Mouse (Mus musculus) forebrain, embryonic 16.5 days (tissue): Measurements from ENCODE around the gene Fbxl12. TPM values are rescaled to one million over a fixed set of nuclear protein-coding genes. Genes with fewer than 3 reads are reported as not detected.

ENCODE experiments used
- ATAC-seq: fragments of 200-750 bp; cut with Nextera tagmentation; 2 replicates; pipeline ENCODE4 v1.8.0; 2017; ENCODE audit warnings: mild to moderate bottlenecking, moderate library complexity
- H3K27ac ChIP-seq: fragments of 300-500 bp; sonication (generic); 2 replicates; pipeline ENCODE4 v1.5.1; 2014; ENCODE audit warnings: low read length, control low read depth
- H3K27me3 ChIP-seq: fragments of 300-500 bp; sonication (generic); replicated peaks from 2 replicates; pipeline ENCODE4 v1.6.1; 2014; ENCODE audit warnings: low read length; ENCODE audit not compliant: control insufficient read depth, insufficient read depth
- H3K36me3 ChIP-seq: fragments of 300-500 bp; sonication (generic); 2 replicates; pipeline ENCODE4 v1.6.1; 2014; ENCODE audit not compliant: control insufficient read depth, insufficient read depth
- H3K4me1 ChIP-seq: fragments of 300-500 bp; sonication (generic); replicated peaks from 2 replicates; pipeline ENCODE4 v1.6.1; 2014; ENCODE audit warnings: low read length; ENCODE audit not compliant: control insufficient read depth, insufficient read depth
- H3K4me2 ChIP-seq: fragments of 300-500 bp; sonication (generic); 2 replicates; pipeline ENCODE4 v1.6.1; 2014; ENCODE audit warnings: mild to moderate bottlenecking, low read length, control low read depth
- H3K4me3 ChIP-seq: fragments of 300-500 bp; sonication (generic); replicated peaks from 2 replicates; pipeline ENCODE4 v1.5.1; 2014; ENCODE audit warnings: mild to moderate bottlenecking, low read length, control low read depth
- H3K9ac ChIP-seq: fragments of 300-500 bp; sonication (generic); replicated peaks from 2 replicates; pipeline ENCODE4 v1.6.1; 2014; ENCODE audit warnings: low read depth, low read length, control low read depth
- H3K9me3 ChIP-seq: fragments of 300-500 bp; sonication (generic); 2 replicates; pipeline ENCODE4 v1.6.1; 2016; ENCODE audit warnings: low read length; ENCODE audit not compliant: control insufficient read depth
- WGBS: fragments of 180-500 bp; shearing (Covaris S2); extraction: QIAGEN DNeasy Blood & Tissue Kit; methylation state at CpG from one replicate; pipeline ENCODE4 v1.1.7; 2014; 5-methylcytosine and 5-hydroxymethylcytosine counted together
- polyA plus RNA-seq: library from polyadenylated mRNA; unstranded; fragments of >200 nt; fragmentation: Nextera tagmentation; extraction: Ambion mirVana; gene quantifications from 2 replicates; pipeline ENCODE4 v1.2.1, GENCODE M21; 2015

Fbxl12 gene
- polyA plus RNA-seq, 1 experiment from 2014 or later = 15.0 TPM

- Histone ChIP-seq H3K27me3 (no peaks in the 10 kb centered on the region), H3K27ac (no peak overlapping the region), H3K9ac (no peak overlapping the region), H3K36me3 (peaks cover 7% of the 10 kb centered on the region; the same call in 1 of the 2 replicates), H3K9me3 (no peaks in the 10 kb centered on the region), H3K4me3 (no peak overlapping the region), H3K4me2 (no peak overlapping the region), H3K4me1 (peaks cover 27% of the 10 kb centered on the region)
- WGBS = 91% methylated on average over 8 of the region's 8 CpGs
- no peak for ATAC-seq
Measured at GRCm38 (mm10) chr9:20662874-20663273, 18.3 kb upstream of the Fbxl12 start.

- Histone ChIP-seq H3K36me3 (peaks cover 7% of the 10 kb centered on the region; the same call in 1 of the 2 replicates), H3K27ac (no peak overlapping the region), H3K9me3 (no peaks in the 10 kb centered on the region), H3K4me1 (peaks cover 27% of the 10 kb centered on the region), H3K9ac (no peak overlapping the region), H3K27me3 (no peaks in the 10 kb centered on the region), H3K4me2 (no peak overlapping the region), H3K4me3 (no peak overlapping the region)
- ATAC-seq = peak; percentile 32; the same call in 1 of the 2 replicates
- WGBS = 62% methylated on average over 3 of the region's 3 CpGs
Measured at GRCm38 (mm10) chr9:20662325-20662724, 17.8 kb upstream of the Fbxl12 start.

- H3K27ac ChIP-seq = no peak overlapping the region
- H3K4me2 ChIP-seq = no peak overlapping the region
- no peak overlapping the region for H3K9ac ChIP-seq
- H3K9me3 ChIP-seq = no peaks in the 10 kb centered on the region
- peaks cover 24% of the 10 kb centered on the region for H3K4me1 ChIP-seq
- 81% methylated on average over 3 of the region's 3 CpGs for WGBS
- ATAC-seq = no peak
- no peaks in the 10 kb centered on the region for H3K27me3 ChIP-seq
- no peak overlapping the region for H3K4me3 ChIP-seq
- peaks cover 14% of the 10 kb centered on the region for H3K36me3 ChIP-seq
Measured at GRCm38 (mm10) chr9:20657546-20657945, 13.0 kb upstream of the Fbxl12 start.

DNA sequence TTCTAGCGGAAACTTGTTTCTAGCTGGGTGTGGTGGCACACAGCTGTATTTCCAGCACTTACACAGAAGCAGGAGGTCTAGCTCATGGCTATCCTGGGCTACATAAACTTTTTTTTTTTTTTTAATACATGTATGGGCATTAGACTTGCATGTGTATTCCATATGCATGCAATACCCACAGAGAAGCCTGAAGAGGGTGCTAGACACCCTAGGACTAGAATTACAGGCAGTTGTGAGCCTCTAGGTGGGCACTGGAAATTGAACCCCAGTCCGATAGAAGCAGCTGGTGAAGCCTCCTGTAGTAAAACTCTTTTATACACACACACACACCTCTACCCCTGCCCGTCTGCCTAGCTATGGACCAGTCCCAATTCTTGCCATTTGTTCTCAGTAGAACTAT is 9.3 kb upstream of the Fbxl12 start:
- Histone ChIP-seq H3K27ac (no peak overlapping the region), H3K9ac (no peak overlapping the region), H3K4me1 (peaks cover 31% of the 10 kb centered on the region), H3K36me3 (peaks cover 8% of the 10 kb centered on the region), H3K4me2 (no peak overlapping the region), H3K27me3 (no peaks in the 10 kb centered on the region), H3K4me3 (no peak overlapping the region), H3K9me3 (no peaks in the 10 kb centered on the region)
- ATAC-seq = no peak
- WGBS = 89% methylated on average over 3 of the region's 3 CpGs

DNA sequence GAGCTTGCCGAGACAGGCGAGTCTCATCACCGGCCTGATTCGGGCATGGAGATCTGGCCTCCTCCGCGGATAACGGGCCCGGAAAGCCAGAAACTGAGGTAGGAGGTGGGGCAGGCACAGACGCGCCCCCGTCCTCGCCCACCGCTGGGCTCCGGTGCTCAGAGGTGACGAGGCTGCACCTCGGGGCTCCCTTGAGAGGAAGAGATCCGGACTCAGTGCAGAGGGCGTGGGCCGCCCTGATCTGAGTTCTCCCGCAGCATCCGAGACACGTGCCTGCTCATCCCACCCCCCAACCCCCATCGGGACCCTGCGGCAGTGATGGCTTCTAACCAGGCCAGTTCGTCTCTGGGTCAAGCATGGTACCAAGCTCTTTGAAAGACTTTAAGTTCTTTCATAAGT is 7.7 kb upstream of the Fbxl12 start:
- Histone ChIP-seq H3K4me2 (peak overlapping the region; percentile 82), H3K36me3 (peaks cover 11% of the 10 kb centered on the region), H3K27ac (0 out of 2 replicates have a peak overlapping the region, but pooled peaks have one; percentile 11), H3K4me1 (peaks cover 31% of the 10 kb centered on the region), H3K27me3 (no peaks in the 10 kb centered on the region), H3K9ac (peak overlapping the region; percentile 68), H3K9me3 (no peaks in the 10 kb centered on the region), H3K4me3 (peak overlapping the region; percentile 92)
- ATAC-seq = no peak; the same call in 1 of the 2 replicates
- WGBS = under 1% methylated on average over 25 of the region's 25 CpGs

- no peaks in the 10 kb centered on the region for H3K9me3 ChIP-seq
- peak; percentile 99 for ATAC-seq
- under 1% methylated on average over 45 of the region's 45 CpGs for WGBS
- H3K9ac ChIP-seq = peak within 1 kb of the TSS; percentile 68
- peaks cover 11% of the 10 kb centered on the region; the same call in 1 of the 2 replicates for H3K36me3 ChIP-seq
- no peaks in the 10 kb centered on the region for H3K27me3 ChIP-seq
- peaks cover 31% of the 10 kb centered on the region for H3K4me1 ChIP-seq
- peak within 1 kb of the TSS; percentile 49 for H3K27ac ChIP-seq
- peak within 1 kb of the TSS; percentile 92 for H3K4me3 ChIP-seq
- peak within 1 kb of the TSS; percentile 82 for H3K4me2 ChIP-seq
Measured at GRCm38 (mm10) chr9:20651602-20652259, 7.2 kb upstream of the Fbxl12 start, which contains the start of gene Pin1. TSS of gene Pin1 (plus strand) at chr9:20652095.

DNA sequence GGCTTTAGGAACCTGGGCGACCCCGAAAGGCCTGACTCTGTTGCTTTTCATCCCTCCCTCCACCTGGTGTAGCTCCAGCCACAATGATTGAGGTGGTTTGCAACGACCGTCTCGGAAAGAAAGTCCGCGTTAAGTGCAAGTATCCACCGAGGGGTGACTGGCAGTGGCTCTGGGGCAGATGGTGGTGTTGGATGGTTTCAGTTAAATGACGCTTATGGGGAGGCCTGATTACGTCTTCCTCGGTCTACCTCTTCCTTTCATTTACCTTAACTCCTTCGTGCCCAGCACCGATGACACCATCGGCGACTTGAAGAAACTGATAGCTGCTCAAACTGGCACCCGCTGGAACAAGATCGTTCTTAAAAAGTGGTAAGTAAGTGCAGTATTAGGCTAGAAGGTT is 554 bp upstream of the Fbxl12 start:
- ATAC-seq = no peak
- H3K4me2 ChIP-seq = peak overlapping the region; percentile 100
- peaks cover 4% of the 10 kb centered on the region; the same call in 1 of the 2 replicates for H3K36me3 ChIP-seq
- no peaks in the 10 kb centered on the region for H3K9me3 ChIP-seq
- peak overlapping the region; percentile 75 for H3K9ac ChIP-seq
- peaks cover 32% of the 10 kb centered on the region for H3K4me1 ChIP-seq
- H3K27ac ChIP-seq = peak overlapping the region; percentile 89
- H3K4me3 ChIP-seq = peak overlapping the region; percentile 92
- no peaks in the 10 kb centered on the region for H3K27me3 ChIP-seq
- 4% methylated on average over 17 of the region's 17 CpGs for WGBS

DNA sequence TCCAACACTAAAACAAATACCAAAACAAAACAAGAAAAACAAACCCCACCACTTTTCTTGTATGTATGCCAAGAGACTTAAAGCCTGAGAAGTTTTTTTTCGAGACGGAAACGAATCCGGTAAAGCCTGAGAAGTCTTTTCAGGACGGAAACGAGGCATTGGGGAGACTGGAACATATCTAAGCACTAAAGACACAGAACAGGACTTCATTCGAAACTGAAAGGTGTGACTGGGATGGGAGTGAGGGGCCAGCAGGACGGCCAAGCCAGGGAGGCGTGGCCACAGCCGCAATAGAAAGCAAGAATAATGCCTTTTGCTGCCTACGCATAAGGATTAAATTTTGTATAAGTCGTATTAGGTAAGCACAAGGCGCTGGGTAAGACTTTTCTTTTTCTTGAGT is 786 bp downstream of the Fbxl12 start:
- no peaks in the 10 kb centered on the region for H3K9me3 ChIP-seq
- 11% methylated on average over 13 of the region's 13 CpGs for WGBS
- peak overlapping the region; percentile 100 for H3K4me2 ChIP-seq
- no peak for ATAC-seq
- H3K27ac ChIP-seq = peak overlapping the region; percentile 89
- peak overlapping the region; percentile 75 for H3K9ac ChIP-seq
- peaks cover 4% of the 10 kb centered on the region; the same call in 1 of the 2 replicates for H3K36me3 ChIP-seq
- H3K27me3 ChIP-seq = no peaks in the 10 kb centered on the region
- peak overlapping the region; percentile 92 for H3K4me3 ChIP-seq
- H3K4me1 ChIP-seq = peaks cover 37% of the 10 kb centered on the region

GRCm38 (mm10) chr9:20642896-20643466 is 1.6 kb downstream of the Fbxl12 start:
- Histone ChIP-seq H3K4me1 (peaks cover 37% of the 10 kb centered on the region), H3K9me3 (no peaks in the 10 kb centered on the region), H3K4me2 (peak overlapping the region; percentile 100), H3K4me3 (peak overlapping the region; percentile 92), H3K9ac (peak overlapping the region; percentile 75), H3K27ac (peak overlapping the region; percentile 89), H3K27me3 (no peaks in the 10 kb centered on the region), H3K36me3 (peaks cover 9% of the 10 kb centered on the region; the same call in 1 of the 2 replicates)
- WGBS = under 1% methylated on average over 30 of the region's 30 CpGs
- ATAC-seq = peak; percentile 78
